Mouse (Mus musculus) neural tube, embryonic 11.5 days (tissue): ENCODE results near the gene Hist3h2a. TPM values are rescaled to one million over a fixed set of nuclear protein-coding genes. Genes with fewer than 3 reads are reported as not detected.

Experiments used
- ATAC-seq: fragments of 200-750 bp; cut with Nextera tagmentation; 2 replicates; pipeline ENCODE4 v1.8.0; 2017; ENCODE audit warnings: moderate number of reproducible peaks, mild to moderate bottlenecking, moderate TSS enrichment, moderate library complexity; ENCODE audit not compliant: insufficient read depth, low FRiP score, low TSS enrichment
- DNase-seq: peaks from one replicate; pipeline ENCODE4 v3.0.0-alpha.2; 2015; ENCODE audit warnings: low spot score
- H3K27ac ChIP-seq: fragments of 300-500 bp; sonication (generic); 2 replicates; pipeline ENCODE4 v1.5.1; 2014; ENCODE audit warnings: low read depth, mild to moderate bottlenecking, low read length
- H3K27me3 ChIP-seq: fragments of 300-500 bp; sonication (generic); 2 replicates; pipeline ENCODE4 v1.6.1; 2014; ENCODE audit warnings: mild to moderate bottlenecking, low read length, mixed read lengths; ENCODE audit not compliant: control insufficient read depth, insufficient read depth
- H3K36me3 ChIP-seq: fragments of 300-500 bp; sonication (generic); 2 replicates; pipeline ENCODE4 v1.6.1; 2014; ENCODE audit warnings: mild to moderate bottlenecking, low read length, moderate library complexity, mixed read lengths; ENCODE audit not compliant: control insufficient read depth, insufficient read depth
- H3K4me1 ChIP-seq: fragments of 300-500 bp; sonication (generic); 2 replicates; pipeline ENCODE4 v1.6.1; 2014; ENCODE audit warnings: low read length, mixed read lengths; ENCODE audit not compliant: control insufficient read depth, insufficient read depth
- H3K4me2 ChIP-seq: fragments of 300-500 bp; sonication (generic); 2 replicates; pipeline ENCODE4 v1.6.1; 2014; ENCODE audit warnings: low read depth, mild to moderate bottlenecking, moderate library complexity
- H3K4me3 ChIP-seq: fragments of 300-500 bp; sonication (generic); 2 replicates; pipeline ENCODE4 v1.5.1; 2014; ENCODE audit warnings: low read depth, low read length
- H3K9ac ChIP-seq: fragments of 300-500 bp; sonication (generic); 2 replicates; pipeline ENCODE4 v1.6.1; 2014; ENCODE audit warnings: mild to moderate bottlenecking, low read length
- H3K9me3 ChIP-seq: fragments of 300-500 bp; sonication (generic); 2 replicates; pipeline ENCODE4 v1.6.1; 2016; ENCODE audit warnings: low read length; ENCODE audit not compliant: control insufficient read depth
- WGBS: fragments of 180-500 bp; shearing (Covaris S2); extraction: QIAGEN DNeasy Blood & Tissue Kit; methylation state at CpG from one replicate; pipeline ENCODE4 v1.1.7; 2014; 5-methylcytosine and 5-hydroxymethylcytosine counted together
- microRNA-seq: library from miRNA; unstranded; fragments of <30 nt; microRNA quantifications from one replicate; pipeline ENCODE4, GENCODE M21; 2016
- polyA plus RNA-seq: library from polyadenylated mRNA; unstranded; fragments of >200 nt; fragmentation: Nextera tagmentation; extraction: Ambion mirVana; gene quantifications from 2 replicates; pipeline ENCODE4 v1.2.1, GENCODE M21; 2014

The Hist3h2a gene
- polyA plus RNA-seq, 1 experiment from 2014 or later, result 61.4 TPM

GRCm38 (mm10) chr11:58997541-58997940, 43.1 kb downstream of the Hist3h2a start:
- H3K9me3 ChIP-seq, result no peaks in the 10 kb centered on the region
- H3K4me2 ChIP-seq, result no peak overlapping the region
- DNase-seq (no peak), ATAC-seq (no peak)
- no peaks in the 10 kb centered on the region for H3K36me3 ChIP-seq
- no peak overlapping the region for H3K27ac ChIP-seq
- H3K9ac ChIP-seq, result no peak overlapping the region
- H3K4me3 ChIP-seq, result no peak overlapping the region
- peaks cover 13% of the 10 kb centered on the region; the same call in 1 of the 2 replicates for H3K27me3 ChIP-seq
- no peaks in the 10 kb centered on the region for H3K4me1 ChIP-seq
- WGBS, result 84% methylated on average over 5 of the region's 5 CpGs

DNA sequence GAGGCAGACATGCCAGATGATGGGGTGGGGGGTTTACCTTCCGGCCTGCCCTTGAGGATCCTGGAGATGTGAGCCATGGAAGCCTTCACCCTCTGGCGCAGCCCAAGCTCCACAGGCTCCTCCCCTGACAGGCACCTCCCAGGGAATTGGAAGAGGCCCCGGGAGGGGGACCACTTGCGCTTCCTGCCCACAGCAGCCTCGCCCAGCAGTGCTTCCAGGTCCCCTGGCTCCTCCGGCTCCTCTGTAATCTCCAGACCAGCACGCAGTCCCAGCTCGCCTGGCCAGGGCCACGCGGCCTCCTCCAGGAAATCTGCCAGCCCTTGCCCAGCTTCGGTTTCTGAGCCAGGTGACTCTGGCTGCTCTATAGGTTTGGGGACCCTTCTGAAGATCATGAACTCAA, 44.7 kb downstream of the Hist3h2a start:
- Histone ChIP-seq H3K27ac (no peak overlapping the region), H3K4me1 (no peaks in the 10 kb centered on the region), H3K27me3 (0 out of 2 replicates have a peak, but pooled peaks cover 10% of the 10 kb centered on the region), H3K9me3 (no peaks in the 10 kb centered on the region), H3K9ac (no peak overlapping the region), H3K4me2 (no peak overlapping the region), H3K36me3 (no peaks in the 10 kb centered on the region), H3K4me3 (no peak overlapping the region)
- ATAC-seq (no peak), DNase-seq (no peak)
- 56% methylated on average over 11 of the region's 11 CpGs for WGBS

- 89% methylated on average over 6 of the region's 6 CpGs for WGBS
- ATAC-seq (no peak), DNase-seq (no peak)
- H3K27ac ChIP-seq, result no peak overlapping the region
- H3K4me3 ChIP-seq, result no peak overlapping the region
- 0 out of 2 replicates have a peak, but pooled peaks cover 3% of the 10 kb centered on the region for H3K27me3 ChIP-seq
- no peaks in the 10 kb centered on the region for H3K4me1 ChIP-seq
- no peak overlapping the region for H3K4me2 ChIP-seq
- H3K36me3 ChIP-seq, result no peaks in the 10 kb centered on the region
- H3K9me3 ChIP-seq, result no peaks in the 10 kb centered on the region
- no peak overlapping the region for H3K9ac ChIP-seq
Measured at GRCm38 (mm10) chr11:58999830-59000229, 45.3 kb downstream of the Hist3h2a start.

DNA sequence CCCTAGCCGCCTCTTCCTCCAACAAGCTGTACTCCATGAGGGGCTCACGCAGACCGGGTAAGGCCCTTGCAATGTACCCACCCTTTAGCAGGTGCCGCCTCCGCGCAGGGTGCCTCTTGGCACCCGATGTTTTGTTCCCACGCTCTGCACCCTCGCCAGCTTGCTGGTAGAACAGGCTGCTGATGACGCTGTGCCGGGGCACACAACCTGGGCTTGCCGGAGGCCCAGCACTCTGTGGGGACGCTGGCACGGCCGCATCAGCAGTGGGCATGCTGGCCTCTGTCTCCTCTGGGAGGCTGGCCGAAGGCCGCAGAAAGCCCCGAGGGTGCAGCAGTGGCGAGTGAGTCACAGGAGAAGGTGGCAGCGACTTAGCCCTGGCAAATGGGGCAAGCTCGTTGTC, 46.1 kb downstream of the Hist3h2a start:
- Histone ChIP-seq H3K27me3 (no peaks in the 10 kb centered on the region), H3K36me3 (no peaks in the 10 kb centered on the region), H3K27ac (no peak overlapping the region), H3K9me3 (no peaks in the 10 kb centered on the region), H3K9ac (no peak overlapping the region), H3K4me1 (no peaks in the 10 kb centered on the region), H3K4me3 (no peak overlapping the region), H3K4me2 (no peak overlapping the region)
- no peak for DNase-seq
- ATAC-seq, result no peak
- 94% methylated on average over 21 of the region's 21 CpGs for WGBS

DNA sequence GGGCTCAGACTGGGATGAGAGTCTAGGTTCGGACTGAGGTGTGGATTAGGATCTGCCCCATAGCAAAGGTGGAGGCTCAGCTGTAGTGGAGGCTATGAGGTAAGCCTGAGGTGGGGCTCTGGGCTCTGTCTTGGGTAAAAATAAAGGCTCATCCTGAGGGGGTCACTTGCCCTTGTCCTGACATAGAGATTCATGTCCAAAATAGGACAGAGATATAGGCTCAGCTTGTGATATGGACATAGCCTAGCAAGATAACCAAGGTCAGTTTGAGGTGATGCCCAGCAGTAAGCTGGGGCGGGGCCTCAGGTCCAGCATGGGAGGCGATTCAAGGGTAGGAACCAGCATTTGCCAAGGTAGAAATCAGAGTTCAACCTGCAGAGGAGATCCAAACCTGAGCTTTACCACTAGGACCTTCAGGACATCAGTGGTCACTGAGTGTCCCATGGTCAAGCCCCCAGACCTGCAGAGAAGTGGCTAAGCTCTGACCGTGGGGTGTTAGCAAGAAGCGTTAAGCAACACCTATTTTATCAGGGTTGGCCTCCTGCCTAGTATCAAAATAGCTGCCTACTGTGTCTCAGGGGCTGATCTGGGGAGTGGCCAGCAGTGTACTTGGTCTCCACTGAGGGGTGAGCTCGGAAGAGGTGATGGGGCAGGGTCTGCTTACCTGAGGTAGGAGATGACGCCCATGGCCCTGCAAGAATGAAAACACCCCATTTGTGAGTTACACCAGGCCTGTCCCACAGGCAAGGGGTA, 48.0 kb downstream of the Hist3h2a start:
- H3K4me2 ChIP-seq, result no peak overlapping the region
- H3K36me3 ChIP-seq, result no peaks in the 10 kb centered on the region
- no peak overlapping the region for H3K9ac ChIP-seq
- DNase-seq, result no peak
- 75% methylated on average over 7 of the region's 7 CpGs for WGBS
- no peaks in the 10 kb centered on the region for H3K9me3 ChIP-seq
- no peak for ATAC-seq
- no peak overlapping the region for H3K4me3 ChIP-seq
- no peak overlapping the region for H3K27ac ChIP-seq
- no peaks in the 10 kb centered on the region for H3K4me1 ChIP-seq
- no peaks in the 10 kb centered on the region for H3K27me3 ChIP-seq

Small RNA genes within 50 kb of the gene (microRNA-seq; reads per million reads assigned to microRNA genes)
- gene Gm44313, result not detected

Other genes starting within 250 kb of the Hist3h2a start
- gene Olfr318, start 230.7 kb upstream of the Hist3h2a start, polyA plus RNA-seq, result not detected in 2 replicates
- not detected in 2 replicates for gene Olfr317, start 215.5 kb upstream of the Hist3h2a start, polyA plus RNA-seq
- not detected in 2 replicates for gene Olfr316, start 202.0 kb upstream of the Hist3h2a start, polyA plus RNA-seq
- gene Olfr315, start 181.5 kb upstream of the Hist3h2a start, polyA plus RNA-seq, result not detected in 2 replicates
- gene Olfr314, start 171.7 kb upstream of the Hist3h2a start, polyA plus RNA-seq, result not detected in 2 replicates
- 6.3 and 6.8 TPM in 2 replicates for gene Fam183b, start 152.7 kb upstream of the Hist3h2a start, polyA plus RNA-seq
- not detected in 2 replicates for gene Olfr313, start 139.7 kb upstream of the Hist3h2a start, polyA plus RNA-seq
- not detected in 2 replicates for gene Olfr312, start 125.4 kb upstream of the Hist3h2a start, polyA plus RNA-seq
- not detected in 2 replicates for gene Olfr311, start 115.4 kb upstream of the Hist3h2a start, polyA plus RNA-seq
- 16.0 and 19.9 TPM in 2 replicates for gene Gm12258, start 107.5 kb upstream of the Hist3h2a start, polyA plus RNA-seq
- 11.0 and 13.0 TPM in 2 replicates for gene 2810021J22Rik, start 87.5 kb upstream of the Hist3h2a start, polyA plus RNA-seq
- gene Zfp39, start 50.5 kb upstream of the Hist3h2a start, polyA plus RNA-seq, result 6.1 and 7.2 TPM in 2 replicates
- gene Btnl10, start 36.8 kb upstream of the Hist3h2a start, polyA plus RNA-seq, result not detected in 2 replicates
- 460 and 493 TPM in 2 replicates for gene Rnf187, start 15.8 kb upstream of the Hist3h2a start, polyA plus RNA-seq
- 75.5 and 84.8 TPM in 2 replicates for gene Hist3h2ba, start 5.8 kb upstream of the Hist3h2a start, polyA plus RNA-seq
- 0.74 and 0.88 TPM in 2 replicates for gene Trim17, start within 50 bp of the Hist3h2a start, polyA plus RNA-seq
- 19.5 and 20.8 TPM in 2 replicates for gene Trim11, start 23.4 kb downstream of the Hist3h2a start, polyA plus RNA-seq
- 0.88 and 1.1 TPM in 2 replicates for gene Obscn, start 181.7 kb downstream of the Hist3h2a start, polyA plus RNA-seq
- 1.7 and 2.6 TPM in 2 replicates for gene Iba57, start 209.1 kb downstream of the Hist3h2a start, polyA plus RNA-seq
- 0.28 TPM in 1 of 2 replicates, not detected in the other for gene Gjc2, start 228.5 kb downstream of the Hist3h2a start, polyA plus RNA-seq
- gene Guk1, start 237.5 kb downstream of the Hist3h2a start, polyA plus RNA-seq, result 101 and 112 TPM in 2 replicates
- gene Mrpl55, start 247.8 kb downstream of the Hist3h2a start, polyA plus RNA-seq, result 91.6 and 99.3 TPM in 2 replicates